Comparison of ENCODE assay signal across 21 mouse cellular contexts in the genomic region with DNA sequence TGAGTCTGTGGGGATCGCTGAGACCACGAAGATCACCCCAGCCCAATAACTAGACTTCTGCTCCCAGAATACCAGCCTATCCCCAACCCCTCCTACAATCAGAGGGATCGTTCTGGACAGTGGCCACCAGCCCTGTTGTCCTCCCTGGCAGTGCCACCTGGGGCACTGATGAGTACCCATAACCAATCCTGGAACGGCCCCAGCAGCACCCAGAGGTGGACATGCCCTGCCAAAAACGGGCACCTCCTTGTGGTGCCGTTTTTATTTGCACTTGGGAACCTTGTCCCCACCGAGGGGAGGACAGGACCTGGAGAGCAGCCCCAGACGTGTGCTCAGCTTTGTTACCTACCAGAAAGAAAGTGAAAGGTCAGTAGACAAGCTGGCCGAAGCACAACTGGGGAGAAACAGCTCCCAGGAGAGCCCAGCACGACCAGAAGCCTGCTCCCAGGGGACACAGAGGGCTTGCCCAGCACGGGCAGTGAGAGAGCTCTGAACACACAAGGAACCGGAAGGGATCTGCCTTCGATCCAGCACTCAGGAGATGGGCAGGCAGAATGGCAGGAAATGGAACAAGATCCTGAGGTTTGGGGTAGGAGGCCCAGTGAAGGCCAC. TPM values are rescaled to one million over a fixed set of nuclear protein-coding genes. Genes with fewer than 3 reads are reported as not detected.
A peak's percentile ranks its signal among the peaks of the same experiment; 100 is the strongest.
DNase-seq lines count a peak whose midpoint lies in the region; ATAC-seq and TF ChIP-seq lines count a peak whose summit lies in the region.
"Had no signal": no experiment of that assay in that cellular context is flagged by ENCODE, and none has a peak within 500 bp of the region (broad histone marks: within the 10 kb centered on the region; RNA-seq: fewer than 3 reads in every experiment).

No protein-coding gene starts in this region.

- no peak overlapping the region for H3K4me2 ChIP-seq in forebrain, postnatal 0 days (ENCODE audit: low read depth)
- H3K4me2 ChIP-seq in forebrain, embryonic 15.5 days (replicated peaks), result no peak overlapping the region
- H3K4me2 ChIP-seq in hindbrain, postnatal 0 days (ENCODE audit: low read depth, low read length), result no peak overlapping the region
- H3K4me2 ChIP-seq in hindbrain, embryonic 12.5 days (replicated peaks), result no peak overlapping the region
- H3K4me2 ChIP-seq: embryonic facial prominence, embryonic 15.5 days; forebrain, embryonic 12.5 days; limb, embryonic 15.5 days; midbrain, embryonic 13.5 days had no signal

- H3K36me3 ChIP-seq in forebrain, postnatal 0 days (ENCODE audit: insufficient read depth), result peaks cover 66% of the 10 kb centered on the region
- H3K36me3 ChIP-seq in forebrain, embryonic 15.5 days, result peaks cover 77% of the 10 kb centered on the region
- H3K36me3 ChIP-seq in hindbrain, postnatal 0 days (ENCODE audit: insufficient read depth, low read length), result peaks cover 59% of the 10 kb centered on the region
- H3K36me3 ChIP-seq in hindbrain, embryonic 12.5 days, result peaks cover 84% of the 10 kb centered on the region

- no peak for DNase-seq in forebrain, postnatal 0 days
- no peak for DNase-seq in hindbrain, postnatal 0 days (ENCODE audit: low spot score)
- DNase-seq in lung, postnatal 10 days, result peak; percentile 34
- DNase-seq in lung, postnatal 14 days, result no peak
- no peak for DNase-seq in left cerebral cortex, postnatal 36 days (ENCODE audit: low spot score in 2 of 2)
- DNase-seq: B cell, adult 2 months; cerebellum, adult 18-20 months; gastrocnemius, postnatal 14 days; lung, postnatal 4 days; right cerebral cortex, postnatal 25 days had no signal

- no peaks in the 10 kb centered on the region for H3K27me3 ChIP-seq in forebrain, postnatal 0 days (ENCODE audit: insufficient read depth, low read length)
- H3K27me3 ChIP-seq in forebrain, embryonic 15.5 days, result no peaks in the 10 kb centered on the region
- no peaks in the 10 kb centered on the region for H3K27me3 ChIP-seq in hindbrain, postnatal 0 days (ENCODE audit: insufficient read depth, low read length)
- H3K27me3 ChIP-seq in hindbrain, embryonic 12.5 days, result no peaks in the 10 kb centered on the region
- H3K27me3 ChIP-seq: embryonic facial prominence, embryonic 15.5 days; forebrain, embryonic 12.5 days; limb, embryonic 15.5 days; midbrain, embryonic 13.5 days had no signal

- H3K9me3 ChIP-seq in forebrain, postnatal 0 days (ENCODE audit: low read length), result no peaks in the 10 kb centered on the region
- H3K9me3 ChIP-seq in forebrain, embryonic 15.5 days, result no peaks in the 10 kb centered on the region
- H3K9me3 ChIP-seq in hindbrain, postnatal 0 days (ENCODE audit: low read length), result no peaks in the 10 kb centered on the region
- H3K9me3 ChIP-seq in hindbrain, embryonic 12.5 days (replicated peaks), result no peaks in the 10 kb centered on the region
- H3K9me3 ChIP-seq: embryonic facial prominence, embryonic 15.5 days; forebrain, embryonic 12.5 days; limb, embryonic 15.5 days; midbrain, embryonic 13.5 days had no signal

- no peak for ATAC-seq in forebrain, postnatal 0 days
- ATAC-seq in forebrain, embryonic 15.5 days (replicated peaks), result no peak
- ATAC-seq in hindbrain, postnatal 0 days, result no peak
- no peak for ATAC-seq in hindbrain, embryonic 12.5 days (ENCODE audit: low FRiP score)
- peak; percentile 29; the same call in 1 of the 2 replicates for ATAC-seq in megakaryocyte progenitor cell, adult 5-6 weeks (replicated peaks; ENCODE audit: poor library complexity)
- ATAC-seq: midbrain, embryonic 13.5 days had no signal

- no peak overlapping the region for H3K4me3 ChIP-seq in forebrain, postnatal 0 days (ENCODE audit: low read depth, low read length)
- H3K4me3 ChIP-seq in forebrain, embryonic 15.5 days, result no peak overlapping the region
- H3K4me3 ChIP-seq in hindbrain, postnatal 0 days (ENCODE audit: low read length), result no peak overlapping the region
- no peak overlapping the region for H3K4me3 ChIP-seq in hindbrain, embryonic 12.5 days
- H3K4me3 ChIP-seq: embryonic facial prominence, embryonic 15.5 days; forebrain, embryonic 12.5 days; limb, embryonic 15.5 days; midbrain, embryonic 13.5 days had no signal

- intact Hi-C loops in left cerebral cortex, postnatal 36 days (cut with DNase I), result loop anchor here (5.0 to 10.0 kb wide), 2 partner anchors 35 to 177 kb away; a partner anchor contains a TSS

- WGBS in forebrain, postnatal 0 days, result 91% methylated on average over 13 of the region's 13 CpGs
- 89% methylated on average over 13 of the region's 13 CpGs for WGBS in forebrain, embryonic 15.5 days
- 86% methylated on average over 13 of the region's 13 CpGs for WGBS in hindbrain, postnatal 0 days
- WGBS in hindbrain, embryonic 12.5 days, result 87% methylated on average over 13 of the region's 13 CpGs

- peak; percentile 24; the same call in 1 of the 2 replicates for TF ChIP-seq CTCF in forebrain, postnatal 0 days (IDR thresholded peaks at IDR 0.05; ENCODE audit: low read depth)
- TF ChIP-seq CTCF in hindbrain, postnatal 0 days (IDR thresholded peaks at IDR 0.05; ENCODE audit: low read depth), result peak; percentile 29; the same call in 1 of the 2 replicates

- H3K4me1 ChIP-seq in forebrain, postnatal 0 days (ENCODE audit: insufficient read depth), result no peaks in the 10 kb centered on the region
- H3K4me1 ChIP-seq in forebrain, embryonic 15.5 days, result no peaks in the 10 kb centered on the region
- no peaks in the 10 kb centered on the region for H3K4me1 ChIP-seq in hindbrain, postnatal 0 days (ENCODE audit: insufficient read depth, low read length)
- H3K4me1 ChIP-seq in hindbrain, embryonic 12.5 days, result no peaks in the 10 kb centered on the region
- H3K4me1 ChIP-seq: embryonic facial prominence, embryonic 15.5 days; forebrain, embryonic 12.5 days; limb, embryonic 15.5 days; midbrain, embryonic 13.5 days had no signal

- H3K27ac ChIP-seq in forebrain, postnatal 0 days (ENCODE audit: low read depth, low read length), result no peak overlapping the region
- no peak overlapping the region for H3K27ac ChIP-seq in forebrain, embryonic 15.5 days (replicated peaks)
- no peak overlapping the region for H3K27ac ChIP-seq in hindbrain, postnatal 0 days
- no peak overlapping the region for H3K27ac ChIP-seq in hindbrain, embryonic 12.5 days
- H3K27ac ChIP-seq: embryonic facial prominence, embryonic 15.5 days; forebrain, embryonic 12.5 days; limb, embryonic 15.5 days; midbrain, embryonic 13.5 days had no signal

- H3K9ac ChIP-seq in forebrain, postnatal 0 days, result no peak overlapping the region
- H3K9ac ChIP-seq in forebrain, embryonic 15.5 days (replicated peaks), result no peak overlapping the region
- H3K9ac ChIP-seq in hindbrain, postnatal 0 days (replicated peaks; ENCODE audit: low read length), result no peak overlapping the region
- H3K9ac ChIP-seq in hindbrain, embryonic 12.5 days, result no peak overlapping the region
- H3K9ac ChIP-seq: embryonic facial prominence, embryonic 15.5 days; forebrain, embryonic 12.5 days; limb, embryonic 15.5 days; midbrain, embryonic 13.5 days had no signal

RNA-seq across cellular contexts. Expression of a gene that starts 14.8 kb away (rescaled TPM):
- total RNA-seq in forebrain, postnatal 0 days (2014; rRNA removed), result not detected in 2 replicates
- not detected in 2 replicates for polyA plus RNA-seq in forebrain, postnatal 0 days (2015; fragmentation: Nextera tagmentation; extraction: Ambion mirVana)
- 0.33 and 0.48 TPM in 2 replicates for polyA plus RNA-seq in forebrain, embryonic 15.5 days (2015; fragmentation: Nextera tagmentation; extraction: Ambion mirVana)
- total RNA-seq in hindbrain, postnatal 0 days (2014; rRNA removed), result not detected in 2 replicates
- polyA plus RNA-seq in hindbrain, postnatal 0 days (2015; fragmentation: Nextera tagmentation; extraction: Ambion mirVana), result 0.15 and 0.44 TPM in 2 replicates
- not detected in 2 replicates for polyA plus RNA-seq in hindbrain, embryonic 12.5 days (2016; fragmentation: Nextera tagmentation; extraction: Ambion mirVana)
- not detected in 2 replicates for total RNA-seq in megakaryocyte progenitor cell, adult 5-6 weeks (2015)
- not detected in 2 replicates for total RNA-seq in megakaryocyte progenitor cell, adult 5-6 weeks (2017)
- total RNA-seq in left cerebral cortex, postnatal 36 days (2021), result not detected
- total RNA-seq: adrenal gland, postnatal 4 days; ES-E14; gastrocnemius, postnatal 14 days; left cerebral cortex, adult 18-20 months had no signal
- polyA plus RNA-seq: cortical plate, adult 2 months; forebrain, embryonic 12.5 days had no signal

RNA-seq across cellular contexts. Expression of a gene that starts 35.0 kb away (rescaled TPM):
- 703 and 720 TPM in 2 replicates for total RNA-seq in forebrain, postnatal 0 days (2014; rRNA removed)
- 1,123 and 1,324 TPM in 2 replicates for polyA plus RNA-seq in forebrain, postnatal 0 days (2015; fragmentation: Nextera tagmentation; extraction: Ambion mirVana)
- polyA plus RNA-seq in forebrain, embryonic 15.5 days (2015; fragmentation: Nextera tagmentation; extraction: Ambion mirVana), result 1,340 and 1,345 TPM in 2 replicates
- total RNA-seq in hindbrain, postnatal 0 days (2014; rRNA removed), result 577 and 701 TPM in 2 replicates
- 1,486 and 1,521 TPM in 2 replicates for polyA plus RNA-seq in hindbrain, postnatal 0 days (2015; fragmentation: Nextera tagmentation; extraction: Ambion mirVana)
- polyA plus RNA-seq in hindbrain, embryonic 12.5 days (2016; fragmentation: Nextera tagmentation; extraction: Ambion mirVana), result 1,025 and 1,103 TPM in 2 replicates
- 1,320 and 1,329 TPM in 2 replicates for total RNA-seq in megakaryocyte progenitor cell, adult 5-6 weeks (2015)
- 1,319 and 1,619 TPM in 2 replicates for total RNA-seq in megakaryocyte progenitor cell, adult 5-6 weeks (2017)
- total RNA-seq in left cerebral cortex, postnatal 36 days (2021), result 1,000 to 10,000 TPM; 1,001 to 1,007 TPM
